Comparison of ENCODE assay signal across 8 mouse cellular contexts in the genomic region with DNA sequence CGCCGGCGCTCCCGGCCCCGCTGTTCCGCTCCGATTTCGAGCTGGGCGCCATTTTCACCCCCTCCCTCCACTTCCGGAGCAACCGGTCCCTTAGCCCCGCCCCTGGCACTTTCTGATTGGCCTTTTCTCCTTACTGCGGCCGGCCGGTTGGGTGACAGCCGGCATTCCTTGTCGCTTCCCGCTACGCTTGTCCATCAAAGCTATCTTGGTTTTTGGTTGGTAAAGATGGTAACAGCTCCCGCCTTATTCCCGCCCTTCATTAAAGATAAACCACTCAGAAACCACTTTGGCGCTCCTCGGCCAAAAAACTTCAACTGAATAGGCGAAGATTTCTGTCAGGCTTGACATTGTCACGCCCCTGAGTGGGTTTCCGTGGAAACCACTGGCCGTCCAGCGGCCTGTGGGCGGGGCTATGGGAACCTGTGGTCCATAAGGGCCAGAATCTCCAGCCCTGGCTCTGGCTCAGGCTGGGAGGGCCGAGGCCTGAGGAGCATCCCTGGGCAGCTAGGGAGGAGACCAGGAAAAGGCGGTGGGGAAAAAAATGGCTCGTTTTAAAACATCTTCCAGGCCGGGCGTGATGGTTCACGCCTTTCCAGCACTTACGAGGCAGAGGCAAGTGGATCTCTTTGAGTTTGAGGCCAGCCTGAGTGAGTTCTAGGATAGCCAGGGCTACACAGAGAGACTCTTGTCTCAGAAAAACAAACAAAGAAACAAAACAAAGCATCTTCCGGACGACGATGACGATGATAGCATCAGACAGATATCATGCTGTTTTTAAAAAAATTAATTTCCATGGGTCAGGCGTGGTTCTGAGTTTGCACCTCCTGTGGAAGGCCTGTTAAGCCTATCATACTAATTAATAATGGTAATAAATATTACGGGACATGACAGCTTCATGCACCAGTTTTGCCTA. TPM values are rescaled to one million over a fixed set of nuclear protein-coding genes. Genes with fewer than 3 reads are reported as not detected.
DNase-seq lines count a peak whose midpoint lies in the region; ATAC-seq lines count a peak whose summit lies in the region.

A gene (minus strand): TSS at position 72 of the 913 bp plus-strand sequence.

- peak; percentile 97 for ATAC-seq in hindbrain, embryonic 15.5 days (ENCODE audit: low FRiP score, low read depth)

- H3K4me3 ChIP-seq in hindbrain, embryonic 15.5 days, result peak within 1 kb of the TSS; percentile 53

- peak within 1 kb of the TSS; percentile 60 for H3K9ac ChIP-seq in hindbrain, embryonic 15.5 days

- no peaks in the 10 kb centered on the region for H3K9me3 ChIP-seq in hindbrain, embryonic 15.5 days

- no peaks in the 10 kb centered on the region for H3K36me3 ChIP-seq in hindbrain, embryonic 15.5 days

- DNase-seq in T-cell, adult 2 months (ENCODE audit: low spot score), result peak; percentile 98
- peak; percentile 98 for DNase-seq in cerebellum, postnatal 36 days
- DNase-seq in frontal cortex, postnatal 36 days (ENCODE audit: low spot score in 2 of 2), result peak; percentile 97
- DNase-seq in left cerebral cortex, adult 11 months (ENCODE audit: low spot score), result peak; percentile 96
- DNase-seq in lung, postnatal 4 days, result peak; percentile 99
- DNase-seq in retina, postnatal 7 days (ENCODE audit: low read depth, low spot score), result peak; percentile 99
- peak; percentile 87 for DNase-seq in urinary bladder, adult 2 months (ENCODE audit: low spot score)

- 6% methylated on average over 42 of the region's 42 CpGs for WGBS in hindbrain, embryonic 15.5 days

- peaks cover 39% of the 10 kb centered on the region for H3K4me1 ChIP-seq in hindbrain, embryonic 15.5 days (replicated peaks)

- H3K27me3 ChIP-seq in hindbrain, embryonic 15.5 days, result no peaks in the 10 kb centered on the region

- peak within 1 kb of the TSS; percentile 70 for H3K4me2 ChIP-seq in hindbrain, embryonic 15.5 days

- peak within 1 kb of the TSS; percentile 93 for H3K27ac ChIP-seq in hindbrain, embryonic 15.5 days (replicated peaks)

RNA-seq across cellular contexts. Expression of the gene that starts here (rescaled TPM):
- 19.0 and 22.6 TPM in 2 replicates for polyA plus RNA-seq in hindbrain, embryonic 15.5 days (2015; fragmentation: Nextera tagmentation; extraction: Ambion mirVana)
- polyA plus RNA-seq in urinary bladder, adult 2 months (2012; rRNA removed), result 20.4 and 26.6 TPM in 2 replicates

Comparison
In these comparisons a context has a peak if more than half of its experiments do, and no peak if none do; other contexts are left out.
1. Peak in every context shown above with its lines: DNase-seq, ATAC-seq, H3K4me3 ChIP-seq and H3K27ac ChIP-seq.